8 mouse cellular contexts compared by ENCODE assay signal in the genomic region with DNA sequence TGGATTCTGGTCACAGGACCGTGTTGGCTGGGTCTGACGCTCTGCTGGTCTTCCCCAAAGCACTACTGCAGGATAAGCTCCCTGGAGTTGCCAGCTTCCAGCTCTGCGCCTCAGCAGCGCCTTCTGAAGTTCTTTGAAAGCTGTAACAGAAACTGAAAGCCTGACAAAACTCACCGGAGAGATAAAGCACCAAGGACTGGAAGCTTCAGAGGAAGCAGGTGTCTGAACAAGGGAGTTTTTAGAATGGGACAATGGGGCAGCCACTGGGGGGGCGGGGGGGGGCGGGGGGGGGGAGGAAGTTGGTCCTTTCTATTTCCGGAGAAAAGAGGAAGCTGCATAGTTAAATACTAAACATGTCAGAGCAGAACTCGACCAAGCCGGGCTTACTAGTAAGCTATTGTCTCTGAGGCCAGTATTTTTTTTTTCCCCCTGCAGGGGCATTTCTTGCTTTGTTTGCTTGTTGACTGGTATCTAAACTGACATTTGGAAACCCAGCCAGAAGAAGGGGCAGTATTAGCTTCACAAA.
DNase-seq lines count a peak whose midpoint lies in the region; ATAC-seq lines count a peak whose summit lies in the region.

No protein-coding gene starts in this region.

- peaks cover 14% of the 10 kb centered on the region for H3K4me1 ChIP-seq in brown adipose tissue, adult 24 weeks (ENCODE audit: control insufficient read depth, insufficient read depth, insufficient read length, low read length)

- peak; percentile 68 for ATAC-seq in inflammation-experienced regulatory T-cells, adult 6 months
- ATAC-seq in megakaryocyte, adult 5-6 weeks (ENCODE audit: poor library complexity, severe bottlenecking) = peak; percentile 49
- no peak for ATAC-seq in erythroblast, adult 5-6 weeks (replicated peaks; ENCODE audit: low FRiP score, poor library complexity, severe bottlenecking)

- peak; percentile 29 for DNase-seq in MEL-GATA-1-ER (ENCODE audit: extremely low read depth, low read depth)
- DNase-seq in gastrocnemius, postnatal 25 days = peak; percentile 25
- peak; percentile 28 to 42 for DNase-seq in left cerebral cortex, adult 8-10 months (ENCODE audit: low spot score in 2 of 2)
- peak; percentile 79 to 82 for DNase-seq in right cerebral cortex, postnatal 10 days (ENCODE audit: low spot score in 2 of 2)

- H3K27ac ChIP-seq in brown adipose tissue, adult 24 weeks (replicated peaks; ENCODE audit: low read depth, low read length) = peak overlapping the region; percentile 94

- peak overlapping the region; percentile 1; the same call in 1 of the 2 replicates for H3K4me3 ChIP-seq in brown adipose tissue, adult 24 weeks (ENCODE audit: insufficient read depth, low read depth, low read length)

Comparison
In these comparisons a context has a peak if more than half of its experiments do, and no peak if none do; other contexts are left out.
1. DNase-seq: peak in every context shown above with its lines; median percentile 80 in right cerebral cortex, postnatal 10 days; 35 in left cerebral cortex, adult 8-10 months; 29 in MEL-GATA-1-ER; 25 in gastrocnemius, postnatal 25 days.